In genomic region chr6:14207509-14207908, GRCm38 (mm10) we compare ENCODE assay signal across 9 mouse cellular contexts.
DNase-seq lines count a peak whose midpoint lies in the region; ATAC-seq and TF ChIP-seq lines count a peak whose summit lies in the region.
"Had no signal": no experiment of that assay in that cellular context is flagged by ENCODE, and none has a peak within 500 bp of the region (broad histone marks: within the 10 kb centered on the region; RNA-seq: fewer than 3 reads in every experiment).

No protein-coding gene starts in this region.

- TF ChIP-seq CTCF in cortical plate, adult 2 months (IDR thresholded peaks at IDR 0.05; ENCODE audit: extremely low read depth, insufficient read depth, low read length), result peak; percentile 58

- H3K27me3 ChIP-seq in hindbrain, embryonic 14.5 days (ENCODE audit: control insufficient read depth, insufficient read depth, low read length), result no peaks in the 10 kb centered on the region
- no peaks in the 10 kb centered on the region for H3K27me3 ChIP-seq in midbrain, embryonic 12.5 days
- H3K27me3 ChIP-seq: limb, embryonic 15.5 days had no signal

- H3K9me3 ChIP-seq in hindbrain, embryonic 14.5 days (ENCODE audit: control insufficient read depth, low read length), result no peaks in the 10 kb centered on the region
- no peaks in the 10 kb centered on the region for H3K9me3 ChIP-seq in midbrain, embryonic 12.5 days
- H3K9me3 ChIP-seq: limb, embryonic 15.5 days had no signal

- no peaks in the 10 kb centered on the region for H3K36me3 ChIP-seq in hindbrain, embryonic 14.5 days (replicated peaks; ENCODE audit: control insufficient read depth, insufficient read depth)
- H3K36me3 ChIP-seq in midbrain, embryonic 12.5 days, result no peaks in the 10 kb centered on the region
- H3K36me3 ChIP-seq: limb, embryonic 15.5 days had no signal

- H3K27ac ChIP-seq in cortical plate, adult 2 months (ENCODE audit: insufficient read depth, low read length), result no peak overlapping the region
- no peak overlapping the region for H3K27ac ChIP-seq in hindbrain, embryonic 14.5 days
- no peak overlapping the region for H3K27ac ChIP-seq in midbrain, embryonic 12.5 days (replicated peaks)
- H3K27ac ChIP-seq: limb, embryonic 15.5 days had no signal

- H3K4me1 ChIP-seq in cortical plate, adult 2 months (ENCODE audit: control insufficient read depth, insufficient read depth, low read length), result no peaks in the 10 kb centered on the region
- no peaks in the 10 kb centered on the region for H3K4me1 ChIP-seq in hindbrain, embryonic 14.5 days (replicated peaks; ENCODE audit: control insufficient read depth, insufficient read depth, low read length)
- no peaks in the 10 kb centered on the region for H3K4me1 ChIP-seq in midbrain, embryonic 12.5 days
- H3K4me1 ChIP-seq: limb, embryonic 15.5 days had no signal

- H3K4me3 ChIP-seq in cortical plate, adult 2 months (ENCODE audit: insufficient read depth, low read length), result no peak overlapping the region
- no peak overlapping the region for H3K4me3 ChIP-seq in hindbrain, embryonic 14.5 days (replicated peaks; ENCODE audit: low read length)
- H3K4me3 ChIP-seq in midbrain, embryonic 12.5 days, result no peak overlapping the region
- H3K4me3 ChIP-seq: limb, embryonic 15.5 days had no signal

- intact Hi-C loops in gastrocnemius, postnatal 14 days (cut with DNase I; ENCODE audit: low total_unique reads), result no loop called here

- TF ChIP-seq POLR2A in cortical plate, adult 2 months (IDR thresholded peaks at IDR 0.05; ENCODE audit: extremely low read depth, insufficient read depth, low read length), result no peak

- no peak overlapping the region for H3K9ac ChIP-seq in hindbrain, embryonic 14.5 days
- no peak overlapping the region for H3K9ac ChIP-seq in midbrain, embryonic 12.5 days (replicated peaks)
- H3K9ac ChIP-seq: limb, embryonic 15.5 days had no signal

- no peak overlapping the region for H3K4me2 ChIP-seq in hindbrain, embryonic 14.5 days (replicated peaks)
- H3K4me2 ChIP-seq in midbrain, embryonic 12.5 days (replicated peaks), result no peak overlapping the region
- H3K4me2 ChIP-seq: limb, embryonic 15.5 days had no signal

- peak; percentile 10 for DNase-seq in gastrocnemius, postnatal 14 days
- DNase-seq in gastrocnemius, adult 18-20 months (ENCODE audit: low spot score), result no peak
- peak; percentile 64 for DNase-seq in ZHBTc4 (ENCODE audit: low read depth, low spot score)
- DNase-seq in hindbrain, embryonic 14.5 days (ENCODE audit: low spot score), result peak; percentile 80
- peak; percentile 4 for DNase-seq in left cerebral cortex, adult 11 months (ENCODE audit: low spot score)
- peak; percentile 12 to 57 for DNase-seq in spleen, postnatal 4 days (ENCODE audit: low spot score in 2 of 2)

- 20% methylated on average over 2 of the region's 2 CpGs for WGBS in hindbrain, embryonic 14.5 days
- WGBS in midbrain, embryonic 12.5 days, result 20% methylated on average over 2 of the region's 2 CpGs

- peak; percentile 80; the same call in 1 of the 2 replicates for ATAC-seq in hindbrain, embryonic 14.5 days (ENCODE audit: low FRiP score)
- peak; percentile 83 for ATAC-seq in midbrain, embryonic 12.5 days (ENCODE audit: low FRiP score, low read depth)
